Mouse (Mus musculus) embryonic fibroblast, embryonic 13.5 days (primary cell): ENCODE measurements around the gene Samd4b. TPM values are rescaled to one million over a fixed set of nuclear protein-coding genes. Genes with fewer than 3 reads are reported as not detected.

Experiments used
- H3K27ac ChIP-seq: 2 replicates; pipeline ENCODE4 v1.5.1; 2012; ENCODE audit warnings: low read length, control low read depth, inconsistent platforms; ENCODE audit not compliant: insufficient read depth
- H3K4me1 ChIP-seq: 2 replicates; pipeline ENCODE4 v1.6.1; 2011; ENCODE audit warnings: low read length; ENCODE audit not compliant: control insufficient read depth, insufficient read depth
- H3K4me3 ChIP-seq: 2 replicates; pipeline ENCODE4 v1.5.1; 2011; ENCODE audit warnings: mild to moderate bottlenecking, control low read depth, low read length; ENCODE audit not compliant: insufficient read depth
- CTCF ChIP-seq: IDR thresholded peaks from 2 replicates; pipeline ENCODE4 v1.5.1; 2011; ENCODE audit warnings: mild to moderate bottlenecking, control low read depth, low read length, moderate library complexity, borderline replicate concordance; ENCODE audit not compliant: insufficient read depth
- POLR2A ChIP-seq: IDR thresholded peaks from 2 replicates; pipeline ENCODE4 v1.6.1; 2011; ENCODE audit warnings: low read depth, mild to moderate bottlenecking, control low read depth, low read length, moderate library complexity
- polyA plus RNA-seq: library from polyadenylated mRNA; stranded (reverse); fragments of >200 nt; gene quantifications from 2 replicates; pipeline ENCODE4 v1.2.4, GENCODE M21; 2011; ENCODE audit warnings: low read depth; ENCODE audit not compliant: missing spikeins, insufficient read length

The Samd4b gene
- polyA plus RNA-seq, 1 experiment: 69.3 TPM

DNA sequence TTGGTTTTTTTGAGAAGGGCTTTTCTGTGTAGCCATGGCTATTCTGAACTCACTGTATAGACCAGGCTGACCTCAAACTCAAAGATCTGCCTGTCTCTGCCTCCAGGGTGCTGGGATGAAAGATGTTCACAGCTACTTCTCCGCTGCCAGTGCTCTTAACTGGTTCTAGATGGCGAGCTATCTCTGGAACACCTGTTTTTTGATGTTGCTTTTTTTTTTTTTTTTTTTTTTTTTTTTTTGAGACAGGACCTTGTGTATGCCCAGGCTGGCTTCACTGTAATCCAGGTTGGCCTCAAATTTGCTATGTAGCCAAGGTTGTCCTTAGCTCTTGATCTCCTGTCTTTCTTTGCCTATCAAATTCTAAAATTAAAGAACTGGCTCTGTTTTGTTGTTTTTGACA lies 159.2 kb downstream of the Samd4b start:
- no peak overlapping the region for H3K4me3 ChIP-seq
- TF ChIP-seq CTCF (no peak), POLR2A (no peak)
- H3K4me1 ChIP-seq: no peaks in the 10 kb centered on the region
- no peak overlapping the region for H3K27ac ChIP-seq

GRCm38 (mm10) chr7:28437964-28438363 lies 160.0 kb downstream of the Samd4b start:
- Histone ChIP-seq H3K4me3 (no peak overlapping the region), H3K27ac (no peak overlapping the region), H3K4me1 (peaks cover 6% of the 10 kb centered on the region)
- TF ChIP-seq POLR2A (no peak), CTCF (no peak)

DNA sequence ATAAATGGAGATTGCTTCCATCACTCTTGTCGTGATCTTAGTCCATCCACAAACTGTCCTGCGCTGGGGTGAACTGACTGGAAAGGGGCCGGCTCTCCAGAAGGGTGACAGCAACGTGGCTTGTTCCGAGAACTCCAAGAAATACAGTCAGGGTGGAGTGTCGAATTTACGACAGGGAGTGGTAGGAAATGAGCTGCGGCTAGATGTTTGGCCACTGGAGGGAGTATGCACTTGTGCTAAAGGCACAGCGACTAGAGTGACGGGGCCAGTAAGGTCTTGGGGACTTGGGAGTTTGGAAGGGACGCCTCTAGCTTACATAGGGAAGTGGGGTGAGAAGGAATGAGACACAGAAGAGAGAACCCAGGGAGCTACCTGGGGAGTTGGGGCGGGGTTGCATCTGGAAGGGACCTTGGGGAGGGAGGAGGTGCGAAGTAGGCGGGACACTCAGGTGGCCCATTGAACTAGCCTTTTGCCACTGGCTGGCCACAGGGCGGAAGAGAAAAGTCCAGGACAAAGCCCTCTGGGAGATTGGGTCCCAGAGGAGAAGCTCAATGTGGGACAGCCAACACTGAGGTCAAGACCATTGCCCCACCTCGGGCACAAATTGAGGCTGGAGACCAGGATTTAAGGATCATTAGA lies 160.9 kb downstream of the Samd4b start, which contains the start of gene Gmfg:
Gmfg (plus strand) TSS at position 516 of the 639 bp plus-strand sequence.
- Histone ChIP-seq H3K4me1 (peaks cover 7% of the 10 kb centered on the region), H3K27ac (peak within 1 kb of the TSS; percentile 65), H3K4me3 (peak within 1 kb of the TSS; percentile 60)
- TF ChIP-seq CTCF (peak; percentile 70; the same call in 1 of the 2 replicates), POLR2A (0 out of 2 replicates have a peak, but pooled peaks have one; percentile 1)

DNA sequence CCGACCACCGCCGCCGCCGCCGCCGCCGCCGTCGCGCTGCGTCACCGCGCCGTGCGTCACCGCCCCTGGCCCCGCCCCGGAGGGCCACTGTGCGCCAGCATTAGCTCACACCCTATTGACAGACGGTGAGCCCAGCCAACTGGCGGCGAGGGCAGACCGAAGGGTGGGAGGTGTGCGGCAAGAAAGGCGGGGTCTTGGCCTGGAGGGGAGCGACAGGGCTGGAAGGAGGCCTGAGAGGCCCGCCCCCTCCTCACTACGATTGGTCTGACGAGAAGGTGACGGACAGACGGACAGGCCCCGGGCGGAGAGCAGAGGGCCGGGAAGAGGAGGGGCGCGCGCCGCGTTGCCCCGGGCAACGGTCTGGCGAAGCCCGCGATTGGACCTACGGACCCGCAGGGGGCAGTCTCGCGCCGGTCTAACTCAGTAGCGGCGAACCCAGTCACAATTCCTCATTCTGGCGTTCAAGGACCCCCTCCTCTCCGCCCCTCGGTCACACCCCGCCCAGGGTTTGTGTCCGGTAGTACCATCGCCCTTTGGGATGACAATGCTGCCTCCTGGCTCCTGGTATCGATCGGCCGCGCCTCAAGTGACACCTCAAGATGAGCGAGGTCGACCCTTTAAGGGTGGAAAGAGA lies 161.6 kb downstream of the Samd4b start:
- TF ChIP-seq CTCF (0 out of 2 replicates have a peak, but pooled peaks have one; percentile 37), POLR2A (peak; percentile 81)
- Histone ChIP-seq H3K27ac (peak overlapping the region; percentile 65), H3K4me1 (peaks cover 7% of the 10 kb centered on the region), H3K4me3 (peak overlapping the region; percentile 60)

GRCm38 (mm10) chr7:28435660-28436259 lies 162.2 kb downstream of the Samd4b start:
- peaks cover 7% of the 10 kb centered on the region for H3K4me1 ChIP-seq
- peak overlapping the region; percentile 1; the same call in 1 of the 2 replicates for H3K27ac ChIP-seq
- TF ChIP-seq CTCF: no peak
- no peak for TF ChIP-seq POLR2A
- H3K4me3 ChIP-seq: peak overlapping the region; percentile 87

- Histone ChIP-seq H3K27ac (no peak overlapping the region), H3K4me3 (no peak overlapping the region), H3K4me1 (peaks cover 7% of the 10 kb centered on the region)
- TF ChIP-seq CTCF: no peak
Measured at GRCm38 (mm10) chr7:28432252-28432651, 165.7 kb downstream of the Samd4b start.

GRCm38 (mm10) chr7:28430512-28430911 lies 167.4 kb downstream of the Samd4b start:
- Histone ChIP-seq H3K4me1 (peaks cover 7% of the 10 kb centered on the region), H3K4me3 (no peak overlapping the region), H3K27ac (no peak overlapping the region; the same call in 1 of the 2 replicates)
- TF ChIP-seq POLR2A (no peak), CTCF (no peak)

DNA sequence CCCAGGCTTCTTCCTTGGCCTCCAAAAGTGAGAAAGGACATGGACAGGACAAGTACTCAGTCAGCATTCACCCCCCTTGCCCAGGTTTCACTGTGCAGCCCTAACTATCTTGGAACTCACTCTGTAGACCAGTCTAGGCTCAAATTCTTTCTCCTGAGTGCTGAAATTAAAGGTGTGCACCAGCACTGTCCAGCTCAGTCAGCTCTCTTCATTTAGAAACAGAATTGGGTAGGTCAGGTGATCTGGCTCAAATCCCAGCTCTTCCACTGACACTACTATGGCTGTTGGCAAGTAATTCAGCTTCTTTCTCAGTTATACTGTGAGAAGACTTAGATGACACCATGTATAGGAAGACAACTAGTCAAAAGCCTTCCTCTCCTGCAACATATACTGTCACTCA lies 170.2 kb downstream of the Samd4b start:
- no peak overlapping the region for H3K27ac ChIP-seq
- TF ChIP-seq POLR2A: no peak
- TF ChIP-seq CTCF: no peak
- no peak overlapping the region for H3K4me3 ChIP-seq
- 0 out of 2 replicates have a peak, but pooled peaks cover 4% of the 10 kb centered on the region for H3K4me1 ChIP-seq

DNA sequence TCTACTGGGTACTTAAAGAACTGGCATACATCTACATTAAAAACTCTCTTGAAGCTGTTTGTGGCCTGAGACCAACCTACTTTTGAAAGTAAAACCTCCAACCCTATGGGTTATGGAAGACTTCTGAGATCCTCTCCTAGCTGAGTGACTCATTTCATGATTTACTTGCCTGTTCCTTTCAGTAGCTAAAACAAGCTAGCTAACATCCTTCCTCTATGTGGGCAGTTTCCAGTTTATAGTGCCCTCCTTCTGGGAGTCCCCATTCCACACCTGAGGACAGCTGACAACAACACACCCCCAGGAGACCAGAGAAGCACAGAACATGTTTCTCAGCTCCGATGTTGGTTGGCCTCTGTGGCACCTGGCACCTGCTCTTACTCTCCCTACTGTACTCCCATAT lies 174.9 kb downstream of the Samd4b start:
- H3K4me3 ChIP-seq: no peak overlapping the region
- H3K27ac ChIP-seq: no peak overlapping the region
- no peak for TF ChIP-seq CTCF
- TF ChIP-seq POLR2A: no peak
- peaks cover 13% of the 10 kb centered on the region for H3K4me1 ChIP-seq

- no peak for TF ChIP-seq CTCF
- no peak for TF ChIP-seq POLR2A
- no peak overlapping the region for H3K4me3 ChIP-seq
- peaks cover 13% of the 10 kb centered on the region for H3K4me1 ChIP-seq
- peak overlapping the region; percentile 89 for H3K27ac ChIP-seq
Measured at GRCm38 (mm10) chr7:28419416-28419815, 178.5 kb downstream of the Samd4b start.
